Comparison of ENCODE assay signal across 8 mouse cellular contexts in genomic region chr1:138837786-138838743, GRCm38 (mm10). TPM values are rescaled to one million over a fixed set of nuclear protein-coding genes. Genes with fewer than 3 reads are reported as not detected.
DNase-seq lines count a peak whose midpoint lies in the region; ATAC-seq lines count a peak whose summit lies in the region.

No protein-coding gene starts in this region.

- no peaks in the 10 kb centered on the region; the same call in 1 of the 2 replicates for H3K4me1 ChIP-seq in kidney, embryonic 14.5 days (ENCODE audit: control insufficient read depth, insufficient read depth, low read length)
- peaks cover 16% of the 10 kb centered on the region for H3K4me1 ChIP-seq in hindbrain, embryonic 13.5 days (replicated peaks)

- H3K9me3 ChIP-seq in kidney, embryonic 14.5 days (ENCODE audit: control insufficient read depth, low read length) = no peaks in the 10 kb centered on the region
- no peaks in the 10 kb centered on the region for H3K9me3 ChIP-seq in hindbrain, embryonic 13.5 days

- no peak for DNase-seq in kidney, adult 8-10 months
- DNase-seq in embryo, embryonic 10.5 days (ENCODE audit: low spot score) = peak; percentile 45
- peak; percentile 31 for DNase-seq in naive thymus-derived CD4-positive, alpha-beta T cell, adult 2 months (ENCODE audit: low read depth)
- DNase-seq in yolk sac, embryonic 10.5 days (ENCODE audit: low spot score) = no peak
- DNase-seq in adipocyte (ENCODE audit: low spot score) = no peak
- DNase-seq in right cerebral cortex, adult 18-20 months = no peak

- 7% methylated on average over 27 of the region's 27 CpGs for WGBS in kidney, embryonic 14.5 days
- 8% methylated on average over 27 of the region's 27 CpGs for WGBS in hindbrain, embryonic 13.5 days

- H3K27me3 ChIP-seq in kidney, embryonic 14.5 days (ENCODE audit: control insufficient read depth, insufficient read depth, low read length) = peaks cover 75% of the 10 kb centered on the region
- peaks cover 87% of the 10 kb centered on the region for H3K27me3 ChIP-seq in hindbrain, embryonic 13.5 days

- H3K27ac ChIP-seq in kidney, embryonic 14.5 days (ENCODE audit: low read depth, low read length) = no peak overlapping the region
- peak overlapping the region; percentile 52 for H3K27ac ChIP-seq in hindbrain, embryonic 13.5 days

- peak overlapping the region; percentile 17 for H3K4me3 ChIP-seq in kidney, embryonic 14.5 days (ENCODE audit: low read length)
- H3K4me3 ChIP-seq in hindbrain, embryonic 13.5 days = peak overlapping the region; percentile 38

- peak; percentile 28; the same call in 1 of the 2 replicates for ATAC-seq in kidney, embryonic 14.5 days (ENCODE audit: low FRiP score, low TSS enrichment)
- peak; percentile 12; the same call in 1 of the 2 replicates for ATAC-seq in hindbrain, embryonic 13.5 days (ENCODE audit: low FRiP score)

- H3K9ac ChIP-seq in kidney, embryonic 14.5 days (ENCODE audit: low read depth, low read length) = no peak overlapping the region
- peak overlapping the region; percentile 15 for H3K9ac ChIP-seq in hindbrain, embryonic 13.5 days

- no peaks in the 10 kb centered on the region for H3K36me3 ChIP-seq in kidney, embryonic 14.5 days (ENCODE audit: control insufficient read depth, insufficient read depth, low read length)
- H3K36me3 ChIP-seq in hindbrain, embryonic 13.5 days = no peaks in the 10 kb centered on the region

- H3K4me2 ChIP-seq in kidney, embryonic 14.5 days (replicated peaks; ENCODE audit: low read depth, low read length) = peak overlapping the region; percentile 25
- H3K4me2 ChIP-seq in hindbrain, embryonic 13.5 days = peak overlapping the region; percentile 40

RNA-seq across cellular contexts. Expression of gene Lhx9, which starts 10.3 kb away (rescaled TPM):
- polyA plus RNA-seq in kidney, embryonic 14.5 days (2014; fragmentation: Nextera tagmentation; extraction: Ambion mirVana) = 0.07 TPM in 1 of 2 replicates, not detected in the other
- polyA plus RNA-seq in hindbrain, embryonic 13.5 days (2015; fragmentation: Nextera tagmentation; extraction: Ambion mirVana) = 20.5 and 26.4 TPM in 2 replicates

RNA-seq across cellular contexts. Expression of gene 2310009B15Rik, which starts 18.6 kb away (rescaled TPM):
- 47.8 and 58.4 TPM in 2 replicates for polyA plus RNA-seq in kidney, embryonic 14.5 days (2014; fragmentation: Nextera tagmentation; extraction: Ambion mirVana)
- polyA plus RNA-seq in hindbrain, embryonic 13.5 days (2015; fragmentation: Nextera tagmentation; extraction: Ambion mirVana) = 35.4 and 37.1 TPM in 2 replicates

Comparison
In these comparisons a context has a peak if more than half of its experiments do, and no peak if none do; other contexts are left out.
1. DNase-seq: peak in embryo, embryonic 10.5 days (single experiment) and naive thymus-derived CD4-positive, alpha-beta T cell, adult 2 months (single experiment); none in kidney, adult 8-10 months (0 of 2), yolk sac, embryonic 10.5 days (single experiment), adipocyte (single experiment) and right cerebral cortex, adult 18-20 months (single experiment).
2. RNA of gene Lhx9, which starts 10.3 kb away (polyA plus RNA-seq): 20.5 to 26.4 TPM in hindbrain, embryonic 13.5 days; 0.07 TPM in kidney, embryonic 14.5 days; every median in the first group is over 10 times any median in the second.